Comparison of ENCODE assay signal across 20 mouse cellular contexts in the genomic region with DNA sequence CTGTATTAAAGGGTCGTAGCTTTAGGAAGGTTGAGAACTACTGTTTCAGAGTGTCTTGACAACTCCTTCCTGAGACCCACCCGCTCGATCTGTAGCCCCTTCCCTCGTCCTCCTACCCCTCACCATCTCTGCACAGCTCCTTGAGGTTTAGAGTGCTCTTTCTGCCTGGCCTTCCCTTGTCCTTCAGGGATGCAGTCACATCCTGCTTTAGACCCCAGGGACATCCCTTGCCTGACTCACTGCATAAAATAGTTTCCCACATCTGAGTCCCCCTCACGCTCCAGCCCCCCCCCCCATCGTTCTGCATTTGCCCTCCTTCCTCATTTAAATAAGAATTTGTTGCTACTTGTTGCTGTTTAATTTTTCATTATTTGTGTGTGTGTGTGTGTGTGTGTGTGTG. TPM values are rescaled to one million over a fixed set of nuclear protein-coding genes. Genes with fewer than 3 reads are reported as not detected.
A peak's percentile ranks its signal among the peaks of the same experiment; 100 is the strongest.
DNase-seq lines count a peak whose midpoint lies in the region; ATAC-seq and TF ChIP-seq lines count a peak whose summit lies in the region.
"Had no signal": no experiment of that assay in that cellular context is flagged by ENCODE, and none has a peak within 500 bp of the region (broad histone marks: within the 10 kb centered on the region; RNA-seq: fewer than 3 reads in every experiment).

No protein-coding gene starts in this region.

- ATAC-seq in heart, embryonic 16.5 days (replicated peaks; ENCODE audit: extremely low read depth, insufficient read depth, low FRiP score): no peak
- ATAC-seq in embryonic facial prominence, embryonic 14.5 days (ENCODE audit: low read depth): no peak

- no peaks in the 10 kb centered on the region for H3K9me3 ChIP-seq in heart, embryonic 16.5 days (replicated peaks; ENCODE audit: control insufficient read depth, low read length)
- no peaks in the 10 kb centered on the region for H3K9me3 ChIP-seq in embryonic facial prominence, embryonic 14.5 days (ENCODE audit: control insufficient read depth, low read length)
- no peaks in the 10 kb centered on the region for H3K9me3 ChIP-seq in midbrain, embryonic 10.5 days (replicated peaks)
- H3K9me3 ChIP-seq: forebrain, embryonic 12.5 days; lung, embryonic 15.5 days had no signal

- H3K4me1 ChIP-seq in heart, embryonic 16.5 days (ENCODE audit: control insufficient read depth, insufficient read depth, low read length): peaks cover 34% of the 10 kb centered on the region
- H3K4me1 ChIP-seq in embryonic facial prominence, embryonic 14.5 days (ENCODE audit: control insufficient read depth, insufficient read depth, low read length): peaks cover 50% of the 10 kb centered on the region
- H3K4me1 ChIP-seq in midbrain, embryonic 10.5 days: peaks cover 17% of the 10 kb centered on the region

- H3K4me3 ChIP-seq in heart, embryonic 16.5 days (ENCODE audit: low read length): no peak overlapping the region
- no peak overlapping the region for H3K4me3 ChIP-seq in embryonic facial prominence, embryonic 14.5 days (ENCODE audit: low read depth, low read length)
- no peak overlapping the region for H3K4me3 ChIP-seq in myocyte
- H3K4me3 ChIP-seq in midbrain, embryonic 10.5 days: no peak overlapping the region
- H3K4me3 ChIP-seq: forebrain, embryonic 12.5 days; lung, embryonic 15.5 days had no signal

- H3K9ac ChIP-seq in heart, embryonic 16.5 days (ENCODE audit: low read length): no peak overlapping the region
- H3K9ac ChIP-seq in embryonic facial prominence, embryonic 14.5 days (ENCODE audit: low read depth, low read length): no peak overlapping the region
- H3K9ac ChIP-seq: forebrain, embryonic 12.5 days; lung, embryonic 15.5 days had no signal

- 73% methylated on average over 6 of the region's 6 CpGs for WGBS in heart, embryonic 16.5 days
- whole genome bisulfite sequencing in embryonic facial prominence, embryonic 14.5 days: 42% methylated on average over 6 of the region's 6 CpGs
- WGBS in midbrain, embryonic 10.5 days: 78% methylated on average over 6 of the region's 6 CpGs

- H3K36me3 ChIP-seq in heart, embryonic 16.5 days (ENCODE audit: control insufficient read depth, insufficient read depth): no peaks in the 10 kb centered on the region
- H3K36me3 ChIP-seq in embryonic facial prominence, embryonic 14.5 days (ENCODE audit: control insufficient read depth, insufficient read depth, low read length): no peaks in the 10 kb centered on the region
- peaks cover 18% of the 10 kb centered on the region for H3K36me3 ChIP-seq in myocyte (ENCODE audit: control insufficient read depth, insufficient read depth)
- no peaks in the 10 kb centered on the region for H3K36me3 ChIP-seq in midbrain, embryonic 10.5 days
- H3K36me3 ChIP-seq: forebrain, embryonic 12.5 days; lung, embryonic 15.5 days had no signal

- H3ac ChIP-seq in myocyte (ENCODE audit: control insufficient read depth, insufficient read length): no peak overlapping the region

- no peak overlapping the region for H3K4me2 ChIP-seq in heart, embryonic 16.5 days (ENCODE audit: low read depth, low read length)
- H3K4me2 ChIP-seq in embryonic facial prominence, embryonic 14.5 days (ENCODE audit: low read depth, low read length): no peak overlapping the region
- peak overlapping the region; percentile 46 for H3K4me2 ChIP-seq in myocyte (ENCODE audit: low read depth)
- H3K4me2 ChIP-seq: forebrain, embryonic 12.5 days; liver, embryonic 11.5 days; lung, embryonic 15.5 days had no signal

- H3K79me2 ChIP-seq in myocyte (ENCODE audit: control insufficient read depth, insufficient read depth): no peaks in the 10 kb centered on the region

- intact Hi-C loops in heart, postnatal 25 days (cut with DNase I): no loop called here

- no peak for DNase-seq in heart, postnatal 25 days (ENCODE audit: low spot score)
- peak; percentile 44 for DNase-seq in NIH3T3 (ENCODE audit: low read depth)
- peak; percentile 52 for DNase-seq in embryonic facial prominence, embryonic 14.5 days (ENCODE audit: low spot score)
- no peak for DNase-seq in right cerebral cortex, adult 2 months (ENCODE audit: low spot score in 2 of 2)
- DNase-seq in midbrain, embryonic 10.5 days (ENCODE audit: low spot score): no peak
- DNase-seq: adrenal gland, postnatal 25 days; cerebellum, adult 9-10 months; gastrocnemius, postnatal 36 days; kidney, adult 18-20 months; kidney, postnatal 25 days; midbrain, embryonic 14.5 days; right cerebral cortex, postnatal 4 days; thymus, adult 18-20 months had no signal

- no peak for TF ChIP-seq POLR2A in myocyte (IDR thresholded peaks at IDR 0.05; ENCODE audit: insufficient read length, low read depth)

- peak overlapping the region; percentile 84 for H3K27ac ChIP-seq in heart, embryonic 16.5 days (ENCODE audit: low read length)
- peak overlapping the region; percentile 77 for H3K27ac ChIP-seq in embryonic facial prominence, embryonic 14.5 days (replicated peaks; ENCODE audit: low read depth, low read length)
- H3K27ac ChIP-seq in midbrain, embryonic 10.5 days (replicated peaks): no peak overlapping the region
- H3K27ac ChIP-seq: forebrain, embryonic 12.5 days; macrophage had no signal

- no peaks in the 10 kb centered on the region for H3K27me3 ChIP-seq in heart, embryonic 16.5 days (ENCODE audit: control insufficient read depth, insufficient read depth, low read length)
- no peaks in the 10 kb centered on the region for H3K27me3 ChIP-seq in embryonic facial prominence, embryonic 14.5 days (replicated peaks; ENCODE audit: control insufficient read depth, insufficient read depth, low read length)
- no peaks in the 10 kb centered on the region for H3K27me3 ChIP-seq in myocyte (ENCODE audit: control insufficient read depth, insufficient read depth, insufficient read length)
- no peaks in the 10 kb centered on the region for H3K27me3 ChIP-seq in midbrain, embryonic 10.5 days (ENCODE audit: low read depth, poor library complexity, severe bottlenecking)
- H3K27me3 ChIP-seq: forebrain, embryonic 12.5 days; lung, embryonic 15.5 days had no signal

TF ChIP-seq in myocyte, 11 proteins besides CTCF, POLR2A, EP300 and RAD21:
- TF ChIP-seq MYOG (IDR thresholded peaks at IDR 0.05; ENCODE audit: control insufficient read depth in 1 of 3, insufficient read depth in 1 of 3, insufficient read length in 2 of 3, low read depth in 2 of 3) (no peak), USF1 (IDR thresholded peaks at IDR 0.05; ENCODE audit: low read depth) (no peak), MAX (IDR thresholded peaks at IDR 0.05; ENCODE audit: low read depth) (no peak), SRF (IDR thresholded peaks at IDR 0.05; ENCODE audit: control insufficient read depth, insufficient read length, low read depth) (no peak), TCF12 (IDR thresholded peaks at IDR 0.05; ENCODE audit: insufficient read depth, poor library complexity, severe bottlenecking) (no peak), POLR2AphosphoS2 (IDR thresholded peaks at IDR 0.05; ENCODE audit: insufficient read length, low read depth) (no peak), CEBPB (IDR thresholded peaks at IDR 0.05; ENCODE audit: insufficient read depth, poor library complexity, severe bottlenecking) (no peak), TCF3 (IDR thresholded peaks at IDR 0.05; ENCODE audit: insufficient read length, low read depth) (no peak), E2F4 (IDR thresholded peaks at IDR 0.05; ENCODE audit: insufficient read depth) (no peak), REST (IDR thresholded peaks at IDR 0.05; ENCODE audit: insufficient read depth, insufficient read length) (no peak), MYOD1 (IDR thresholded peaks at IDR 0.05; ENCODE audit: control insufficient read depth in 1 of 3, insufficient read length in 2 of 3, low read depth in 2 of 3) (no peak)

RNA-seq across cellular contexts. Expression of a gene that starts 31.0 kb away (rescaled TPM):
- polyA plus RNA-seq in heart, embryonic 16.5 days (2015; fragmentation: Nextera tagmentation; extraction: Ambion mirVana): 63.4 and 65.6 TPM in 2 replicates
- total RNA-seq in heart, postnatal 25 days (2021): 100 to 1,000 TPM; 122 to 142 TPM
- polyA plus RNA-seq in embryonic facial prominence, embryonic 14.5 days (2014; fragmentation: Nextera tagmentation; extraction: Ambion mirVana): 113 and 128 TPM in 2 replicates
- polyA plus RNA-seq in myocyte (2012; fragmentation: generic; extraction: Trizol): 176 TPM
- 2.1 and 3.1 TPM in 2 replicates for polyA plus RNA-seq in midbrain, embryonic 10.5 days (2016; fragmentation: Nextera tagmentation; extraction: Ambion mirVana)
- total RNA-seq: neutrophil, adult 5-6 weeks had no signal

Comparison
In these comparisons a context has a peak if more than half of its experiments do, and no peak if none do; other contexts are left out.
1. DNase-seq: peak in NIH3T3 (single experiment) and embryonic facial prominence, embryonic 14.5 days (single experiment); none in heart, postnatal 25 days (single experiment), right cerebral cortex, adult 2 months (0 of 2) and midbrain, embryonic 10.5 days (single experiment).
2. RNA of a gene that starts 31.0 kb away (polyA plus RNA-seq): 176 TPM in myocyte (single experiment), 113 to 128 TPM in embryonic facial prominence, embryonic 14.5 days and 63.4 to 65.6 TPM in heart, embryonic 16.5 days; 2.1 to 3.1 TPM in midbrain, embryonic 10.5 days; every median in the first group is over 10 times any median in the second.